Mouse (Mus musculus) thymus, postnatal 0 days (tissue): ENCODE results near the gene Loxl4. TPM values are rescaled to one million over a fixed set of nuclear protein-coding genes. Genes with fewer than 3 reads are reported as not detected.

Experiments used
- DNase-seq: peaks from one replicate; pipeline ENCODE4 v3.0.0-alpha.2; 2015; ENCODE audit warnings: low spot score
- polyA plus RNA-seq: library from polyadenylated mRNA; unstranded; fragments of >200 nt; fragmentation: Nextera tagmentation; extraction: Ambion mirVana; gene quantifications from 2 replicates; pipeline ENCODE4 v1.2.1, GENCODE M21; 2015

Loxl4 gene
- 0.43 and 0.68 TPM in 2 replicates for polyA plus RNA-seq

DNA sequence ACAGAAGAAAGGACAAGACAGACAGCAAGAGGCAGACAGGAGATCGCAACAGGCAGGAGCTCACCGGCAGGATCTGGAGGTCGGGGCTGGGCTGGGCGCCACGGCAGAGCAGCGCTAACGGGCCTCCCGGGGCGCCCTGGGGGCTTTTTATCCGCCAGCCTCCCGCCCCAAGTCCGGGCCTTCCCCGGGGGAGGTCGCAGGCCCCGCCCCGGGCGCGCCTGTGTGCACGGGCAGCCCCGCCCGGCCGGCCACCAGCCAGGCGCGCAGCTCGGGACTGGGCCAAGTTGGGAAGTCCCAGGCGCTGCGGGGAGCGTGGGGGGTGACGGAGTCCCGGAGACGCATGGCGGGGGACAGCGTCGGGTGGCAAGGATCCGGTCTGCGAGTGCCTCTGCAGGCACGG, at the start of gene Loxl4:
Gene Loxl4, minus strand, starts transcription at position 160 of the 400 bp plus-strand sequence.
- DNase-seq, result no peak

DNA sequence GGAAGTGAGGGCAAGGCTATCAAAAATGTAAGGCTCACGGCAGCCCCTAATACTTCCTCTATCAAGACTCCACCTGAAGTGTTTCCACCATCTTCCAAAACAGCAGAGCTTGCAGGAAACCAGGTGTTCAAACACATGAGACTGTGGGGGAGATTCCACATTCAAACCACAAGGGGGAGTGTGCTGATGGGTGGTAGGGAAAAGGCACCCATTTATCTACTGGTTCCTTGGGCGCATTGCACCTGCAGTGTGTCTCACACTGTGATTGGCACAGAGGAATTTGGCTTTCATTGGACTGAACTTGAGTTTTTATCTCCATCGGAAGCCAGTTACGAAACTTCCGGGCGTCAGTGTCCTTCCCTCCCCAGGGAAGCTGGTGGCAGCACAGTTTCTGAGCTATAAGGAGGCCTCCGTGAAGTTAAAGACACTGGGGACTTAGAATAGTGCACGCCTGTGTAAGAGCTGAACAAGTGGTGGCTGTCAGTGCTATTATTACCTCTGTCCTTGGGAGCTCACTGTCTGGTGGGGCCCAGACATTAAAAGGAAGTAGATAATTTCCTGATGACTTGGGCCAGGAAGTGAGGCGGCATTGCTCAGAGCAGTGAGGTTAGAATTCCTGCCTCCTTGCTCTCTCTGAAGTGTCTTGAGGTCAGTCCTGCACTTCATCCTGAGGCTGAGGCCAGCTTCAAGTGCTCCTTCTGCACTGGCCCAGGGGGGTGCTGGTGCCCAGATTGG, 49.0 kb upstream of the Loxl4 start:
- peak; percentile 2 for DNase-seq

DNA sequence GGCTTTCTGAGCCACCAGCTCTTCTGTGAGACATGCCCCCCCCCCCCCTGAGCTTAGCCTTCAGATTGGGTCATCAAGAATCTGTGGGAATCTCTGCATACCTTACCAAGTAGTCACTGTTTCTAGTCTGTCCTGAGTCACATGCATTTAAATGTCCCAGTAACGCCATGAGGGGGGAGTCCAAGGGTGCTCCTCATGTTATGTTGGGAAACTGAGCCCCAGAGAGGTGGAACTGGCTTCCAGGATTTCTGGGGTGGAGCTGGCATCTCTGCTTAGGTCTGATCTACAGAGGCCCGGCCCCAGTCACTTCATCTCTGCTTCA, 47.6 kb upstream of the Loxl4 start:
- DNase-seq, result no peak

DNA sequence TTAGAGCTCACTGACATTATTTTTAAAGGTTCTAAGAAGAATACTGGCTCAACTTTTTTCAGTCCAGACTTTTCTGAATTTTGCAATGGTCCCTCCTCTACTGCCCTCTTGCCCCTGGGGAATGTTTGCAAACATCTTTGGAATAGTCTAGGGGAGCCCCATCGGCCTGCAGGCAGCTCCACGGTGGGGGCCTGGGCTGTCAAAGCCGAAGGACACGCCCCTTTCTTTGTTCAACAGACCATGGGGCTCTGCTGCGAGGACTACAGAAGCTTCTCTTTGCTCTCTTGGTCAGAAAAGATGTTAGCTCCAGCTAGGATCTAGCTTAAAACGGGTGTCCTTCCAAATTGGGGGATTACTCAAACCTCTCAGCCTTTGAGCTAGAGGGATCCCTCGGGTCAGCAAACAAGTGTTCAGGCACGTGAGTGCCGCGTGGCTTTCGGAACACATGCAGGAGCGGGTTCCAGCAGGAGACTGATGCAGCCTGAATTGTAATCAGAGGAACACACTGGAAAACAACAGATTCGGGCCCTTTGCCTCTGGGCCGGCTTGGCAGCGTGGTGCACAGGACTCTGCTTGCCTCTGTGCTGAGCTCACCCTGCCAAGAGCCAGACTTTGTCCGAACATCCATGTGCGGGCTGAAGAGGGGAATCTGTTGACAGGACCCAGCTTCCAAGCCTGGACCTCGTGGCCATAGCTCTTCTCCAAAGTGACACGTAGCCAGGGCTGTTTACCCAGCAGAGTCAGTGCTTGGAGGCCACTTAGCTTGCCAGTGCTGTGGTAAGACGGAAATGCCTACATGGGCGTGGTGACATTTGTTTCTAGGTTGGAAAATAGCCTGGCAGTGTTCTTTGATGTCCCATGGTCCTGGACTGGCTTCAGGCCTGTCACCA, 47.0 kb upstream of the Loxl4 start:
- DNase-seq, result no peak

DNA sequence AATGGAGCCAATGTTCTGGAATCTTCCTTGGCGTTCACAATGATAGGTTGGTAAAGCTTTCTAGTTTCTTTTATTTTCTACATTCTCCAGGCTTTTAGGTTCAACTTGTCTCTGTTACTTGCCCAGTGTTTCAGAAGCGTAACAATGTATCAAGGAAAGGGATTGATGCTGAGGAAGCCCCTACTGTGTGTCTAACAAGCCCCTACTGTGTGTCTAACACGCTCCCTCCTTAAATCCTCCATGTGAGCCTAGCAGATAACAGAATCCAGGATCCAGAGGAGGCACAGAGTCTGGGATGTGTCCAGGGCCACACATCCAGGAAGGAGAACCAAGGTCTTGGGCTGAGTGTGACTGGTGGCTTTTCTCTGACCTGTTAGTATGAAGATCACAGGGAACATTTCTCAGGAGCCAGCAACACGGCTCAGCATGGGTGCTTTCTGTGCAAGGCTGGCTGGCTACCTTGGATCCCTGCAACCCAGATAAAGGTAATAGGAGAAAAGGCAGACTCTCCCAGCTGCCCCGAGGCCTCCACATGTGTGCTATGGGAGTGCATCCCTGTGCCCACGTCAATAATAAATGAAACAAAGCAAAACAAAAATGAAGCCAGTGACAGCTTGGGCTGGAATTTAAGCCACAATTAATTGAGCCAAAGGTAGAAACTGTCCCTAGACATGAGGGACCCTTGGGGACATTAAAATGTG, 46.0 kb upstream of the Loxl4 start:
- DNase-seq, result no peak

DNA sequence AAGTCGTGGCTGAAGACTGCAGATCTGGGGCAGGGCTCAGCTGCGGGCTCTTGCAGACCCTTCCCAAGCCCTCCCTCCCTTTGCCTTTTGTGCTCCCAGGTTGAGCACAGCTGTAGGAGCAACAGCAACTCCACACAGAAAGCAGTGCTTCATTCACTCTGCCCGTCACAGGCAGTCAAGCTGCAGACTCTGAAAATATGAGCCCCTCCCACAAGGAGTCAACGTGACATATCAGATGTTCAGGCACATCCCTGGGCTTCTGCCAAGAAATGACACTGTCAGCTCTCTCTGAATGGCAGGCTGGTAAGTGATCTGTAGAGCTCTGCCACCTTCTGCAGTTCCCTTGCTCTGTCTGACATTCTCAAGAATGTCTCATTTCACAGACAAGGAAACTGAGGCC, 45.2 kb upstream of the Loxl4 start:
- no peak for DNase-seq

DNA sequence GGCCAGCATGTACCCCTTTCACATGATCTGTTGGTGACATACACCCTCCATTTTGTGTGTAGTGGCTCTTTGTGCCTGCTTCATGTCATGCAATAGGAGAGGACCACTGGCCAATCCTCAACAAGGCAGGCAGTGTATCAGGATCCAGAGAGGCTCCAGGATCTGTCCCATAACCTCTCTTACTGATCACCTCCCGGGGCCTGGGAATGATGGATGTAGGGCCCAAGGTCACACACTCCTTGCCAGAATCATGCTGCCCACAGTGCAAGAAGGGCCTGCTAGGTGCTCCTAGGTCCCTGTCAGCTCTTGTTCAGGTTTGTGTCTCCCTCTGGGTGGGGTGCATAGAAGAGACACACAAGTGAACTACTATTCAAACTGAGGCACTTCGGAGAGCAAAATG, 44.7 kb upstream of the Loxl4 start:
- DNase-seq, result no peak

DNA sequence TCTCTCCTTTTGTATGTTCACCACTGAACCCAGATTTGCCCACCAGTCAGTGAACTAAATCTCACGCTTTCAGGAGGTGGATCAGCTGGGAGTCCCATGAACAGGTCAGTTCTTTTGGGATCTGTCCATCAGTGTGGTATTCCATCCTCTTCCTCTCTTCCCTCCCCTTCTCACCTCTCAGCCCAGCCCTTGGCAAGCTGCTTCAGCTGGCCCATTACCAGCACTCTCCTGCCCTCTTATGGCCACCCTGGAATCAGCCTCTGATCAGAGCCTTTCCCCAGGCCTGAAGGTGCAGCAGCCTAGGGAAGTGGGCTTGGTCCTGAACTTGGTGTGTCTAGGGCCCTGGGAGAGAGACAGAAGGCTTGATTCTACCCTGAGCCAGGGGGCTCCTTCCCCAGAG, 42.4 kb upstream of the Loxl4 start:
- peak; percentile 5 for DNase-seq

DNA sequence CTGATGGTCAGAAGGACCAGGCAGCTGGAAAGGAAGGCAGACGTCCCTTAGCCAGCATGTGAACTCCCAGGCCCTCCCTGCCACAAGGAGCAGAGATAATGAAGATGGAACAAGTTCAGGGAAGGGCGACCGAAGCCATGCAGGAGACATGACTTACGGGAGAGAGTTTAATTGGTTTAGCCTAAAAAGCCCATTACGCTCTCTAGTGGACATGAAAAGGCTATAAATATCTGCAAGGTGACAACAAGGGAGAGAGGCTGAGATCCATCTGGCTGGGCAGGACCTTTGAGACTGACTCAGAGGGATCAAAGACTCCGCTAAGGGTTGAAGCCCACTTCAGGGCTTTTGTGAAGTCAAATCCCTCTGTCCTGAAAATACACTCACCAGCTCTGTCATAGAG, 40.5 kb upstream of the Loxl4 start:
- no peak for DNase-seq

DNA sequence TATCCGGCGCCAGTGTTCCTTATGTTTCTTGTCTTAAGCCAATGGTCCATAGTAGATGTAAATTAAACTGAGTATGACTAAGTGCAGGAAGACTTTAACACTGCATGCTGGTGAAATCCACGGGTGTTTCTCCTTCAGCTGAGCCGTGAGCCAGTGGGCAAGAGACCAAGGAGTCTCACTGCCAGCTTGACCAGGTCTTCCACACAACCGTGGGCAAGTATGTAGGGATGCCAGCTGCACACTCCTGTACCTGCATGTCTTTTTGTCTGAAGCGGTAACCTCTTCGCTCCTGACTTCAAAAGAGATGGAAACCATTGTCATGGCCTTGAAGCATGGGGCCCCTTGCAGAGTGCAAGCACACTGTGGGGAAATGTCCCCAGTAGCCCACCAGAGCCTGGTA, 39.8 kb upstream of the Loxl4 start:
- DNase-seq, result no peak

DNA sequence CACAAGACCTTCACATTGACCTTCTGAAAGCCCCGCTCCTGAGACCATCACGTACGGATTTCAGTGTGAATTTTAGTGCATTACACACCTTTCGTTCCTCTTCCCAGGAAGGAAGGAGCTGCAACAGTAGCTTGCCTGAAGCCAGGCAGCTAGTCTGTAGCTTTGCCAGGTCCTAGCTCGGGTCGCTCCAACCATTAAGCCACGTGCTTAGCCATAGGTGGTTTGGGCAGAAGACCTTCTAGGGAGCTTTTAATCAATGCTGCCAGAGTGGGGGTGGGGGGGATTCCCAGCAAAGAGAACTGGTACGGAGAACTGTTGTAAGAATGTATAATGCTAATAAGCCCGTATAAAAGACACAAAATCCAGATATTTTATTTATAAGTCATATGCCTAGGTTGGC, 27.6 kb upstream of the Loxl4 start:
- DNase-seq, result no peak

DNA sequence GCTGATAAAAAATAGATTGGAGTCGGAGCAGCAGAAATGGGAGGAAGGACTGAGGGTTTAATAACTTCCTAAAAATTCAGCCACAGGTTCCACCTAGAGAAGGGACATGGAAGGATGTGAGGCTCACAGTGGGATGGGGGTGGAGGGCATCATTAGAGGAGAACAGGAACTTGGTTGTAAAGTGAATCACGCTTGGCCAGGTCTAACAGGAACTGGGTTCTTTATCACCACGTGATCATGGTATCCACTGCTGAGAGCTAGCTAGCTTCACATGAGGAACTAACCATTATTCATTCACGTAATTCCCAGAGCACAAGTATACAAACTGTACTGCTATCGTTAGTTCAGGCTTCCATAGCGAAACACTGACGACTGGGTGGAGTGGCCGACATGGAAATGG, 26.9 kb upstream of the Loxl4 start:
- no peak for DNase-seq

DNA sequence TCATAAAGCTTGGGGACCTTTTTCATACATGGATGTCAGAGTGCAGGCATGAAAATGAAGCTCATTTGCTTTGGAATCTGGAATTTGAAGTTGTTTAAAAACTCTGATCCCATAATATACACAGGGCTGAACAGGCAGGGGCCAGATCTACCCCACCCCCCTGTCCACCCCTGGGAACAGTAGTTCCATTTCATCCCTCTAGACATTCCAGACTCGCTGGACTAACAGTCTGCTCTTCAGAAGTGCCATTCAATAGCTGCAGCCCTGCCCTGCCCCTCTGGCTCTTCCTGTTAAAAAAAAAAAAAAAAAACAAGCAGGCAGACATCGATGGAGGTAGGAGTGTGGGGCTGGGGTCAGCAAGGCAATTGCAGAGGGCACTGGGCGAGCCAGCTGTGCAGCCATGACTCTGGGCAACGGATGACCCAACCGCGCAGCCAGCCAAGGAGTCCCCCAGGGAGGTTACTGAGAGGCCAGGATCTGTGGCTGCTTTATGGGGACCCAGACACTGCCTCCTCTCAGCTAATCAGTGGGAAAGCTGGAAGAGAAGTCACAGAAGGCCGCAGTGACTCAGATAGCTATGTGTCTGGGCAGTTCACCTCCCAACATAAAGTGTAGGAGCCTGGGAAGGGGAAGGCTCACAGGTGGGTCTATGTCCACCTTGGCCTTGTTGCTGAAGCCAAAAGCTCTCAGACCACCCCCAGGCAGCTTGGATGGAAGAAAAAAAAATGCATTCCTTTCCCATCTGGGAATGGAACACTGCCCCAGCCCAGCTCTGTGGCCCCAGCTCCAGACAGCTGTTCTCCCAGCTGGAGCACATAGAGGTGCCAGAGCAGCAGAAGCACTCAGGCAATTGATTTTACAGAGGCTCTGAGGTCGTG, 26.2 kb upstream of the Loxl4 start:
- DNase-seq, result no peak

DNA sequence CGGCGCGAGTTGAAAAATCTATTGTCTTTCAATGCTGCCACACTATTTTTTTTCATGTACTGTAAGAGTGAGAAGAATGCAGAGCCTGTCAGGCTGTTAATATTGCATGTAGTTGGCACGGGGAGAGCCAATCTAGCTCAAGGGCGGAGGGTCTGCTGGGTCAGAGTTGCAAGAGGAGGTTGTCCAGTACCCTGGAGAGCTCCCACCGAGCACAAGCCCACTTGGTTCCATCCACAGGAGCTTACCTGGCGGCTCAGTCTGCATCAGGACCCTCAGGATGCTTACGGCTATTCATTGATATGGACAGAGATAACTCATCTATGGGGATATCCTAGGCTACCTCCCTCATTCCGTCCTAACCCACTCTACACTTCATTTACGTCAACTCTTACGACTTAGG, 24.0 kb upstream of the Loxl4 start:
- no peak for DNase-seq

DNA sequence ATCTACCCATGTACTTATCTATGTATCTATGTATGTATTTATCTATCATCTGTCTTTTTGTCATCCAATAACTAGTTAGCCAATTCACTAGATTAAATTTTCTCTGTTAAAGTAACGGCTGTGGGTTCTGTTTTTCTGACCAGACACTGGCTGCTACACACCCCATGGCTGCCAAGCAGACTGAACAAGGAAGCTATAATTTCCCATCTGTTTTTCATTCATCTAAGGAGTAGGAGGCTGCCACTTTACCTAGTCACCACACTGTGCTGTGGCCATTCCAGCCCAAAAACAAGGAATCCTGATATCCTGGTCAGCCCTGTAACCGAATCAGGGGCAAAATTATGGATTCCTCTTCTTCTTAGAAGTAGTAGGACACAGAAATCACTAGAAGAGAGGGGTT, 21.0 kb upstream of the Loxl4 start:
- DNase-seq, result no peak

DNA sequence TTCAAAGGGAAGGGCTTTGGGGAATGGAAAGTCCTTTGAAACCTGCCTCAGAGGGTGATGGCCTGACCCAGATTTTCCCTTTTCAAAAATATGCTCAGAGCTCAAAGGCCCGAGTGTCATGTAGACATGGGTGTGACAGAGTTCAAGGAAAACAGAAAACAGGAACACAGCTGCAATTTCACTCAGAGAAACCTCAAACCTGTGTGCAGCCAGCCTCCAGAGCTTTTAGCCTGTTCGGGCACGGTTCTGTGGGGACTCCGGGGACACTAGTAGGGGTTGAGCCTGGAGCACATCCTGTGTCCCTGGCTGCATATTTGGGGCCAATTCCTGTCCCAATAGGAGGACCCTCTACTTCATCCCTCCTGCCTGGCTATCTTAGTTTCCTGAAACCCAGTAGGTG, 19.7 kb upstream of the Loxl4 start:
- DNase-seq, result no peak

DNA sequence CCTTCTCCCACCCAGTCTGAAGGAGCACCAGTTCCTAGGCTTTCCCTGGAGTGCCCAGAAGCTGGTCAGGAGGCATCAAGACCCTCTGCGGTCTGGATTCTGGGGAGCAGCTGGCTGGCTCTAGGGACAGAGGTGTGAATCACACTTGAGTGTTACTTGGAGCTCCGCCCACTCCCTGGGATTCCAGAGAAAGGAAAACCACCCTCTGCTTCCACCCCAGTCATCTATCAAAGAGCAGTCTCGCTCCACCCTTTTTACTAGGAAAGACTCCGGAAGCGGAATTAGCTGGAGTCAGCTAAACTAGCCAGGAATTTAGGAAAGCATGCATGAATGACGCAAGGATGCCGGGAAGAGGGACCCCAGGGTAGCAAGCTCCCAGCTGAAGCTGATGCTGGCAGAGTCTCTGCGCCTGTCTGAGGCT, 18.9 kb upstream of the Loxl4 start:
- DNase-seq, result no peak

DNA sequence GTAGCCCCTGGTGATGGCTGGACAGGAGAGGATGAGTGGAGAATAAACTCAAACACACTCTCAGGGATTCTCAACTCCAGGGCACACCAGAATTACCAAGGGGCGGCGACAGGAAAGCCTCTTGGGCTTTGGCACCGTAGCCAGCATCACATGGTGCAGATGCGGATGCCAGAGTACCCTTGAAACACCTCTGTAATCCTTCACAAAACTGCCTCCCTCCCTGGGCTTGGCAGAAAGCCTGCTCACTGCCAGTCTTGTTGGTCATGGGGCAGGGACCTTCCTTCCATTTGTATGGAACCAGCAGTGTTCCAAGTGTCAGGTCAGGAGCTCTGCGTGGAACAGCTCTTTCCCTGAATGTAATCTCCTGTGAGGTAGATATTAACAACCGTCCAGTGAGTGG, 15.5 kb upstream of the Loxl4 start:
- DNase-seq, result no peak

DNA sequence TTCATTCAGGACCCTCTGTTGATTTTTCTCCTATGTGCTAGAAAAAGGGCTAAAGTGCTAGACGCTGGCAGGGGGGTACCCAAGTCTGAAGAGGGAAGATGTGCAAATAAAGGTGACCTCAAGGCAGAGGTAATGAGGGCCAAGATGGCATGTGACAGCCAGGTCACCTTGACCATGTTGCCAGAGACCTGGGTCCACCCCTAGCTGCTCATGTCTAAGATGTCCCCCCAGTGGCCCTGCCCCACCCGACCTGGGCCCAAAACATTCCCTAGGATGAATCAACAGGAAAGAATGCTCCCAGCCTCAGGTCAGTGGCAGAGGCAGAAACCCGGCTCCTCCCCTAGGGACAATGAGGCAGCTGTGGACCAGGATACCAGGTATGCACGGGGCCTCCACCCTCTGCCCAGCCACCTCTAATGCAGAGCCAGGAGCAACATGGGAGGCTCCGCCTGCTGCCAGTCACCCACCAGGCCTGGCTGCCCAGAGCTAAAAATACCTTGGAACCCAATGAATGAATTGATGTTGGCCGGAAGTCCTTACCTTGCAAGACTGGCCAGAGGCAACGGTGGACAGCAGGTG, 1.1 kb upstream of the Loxl4 start:
- no peak for DNase-seq

DNA sequence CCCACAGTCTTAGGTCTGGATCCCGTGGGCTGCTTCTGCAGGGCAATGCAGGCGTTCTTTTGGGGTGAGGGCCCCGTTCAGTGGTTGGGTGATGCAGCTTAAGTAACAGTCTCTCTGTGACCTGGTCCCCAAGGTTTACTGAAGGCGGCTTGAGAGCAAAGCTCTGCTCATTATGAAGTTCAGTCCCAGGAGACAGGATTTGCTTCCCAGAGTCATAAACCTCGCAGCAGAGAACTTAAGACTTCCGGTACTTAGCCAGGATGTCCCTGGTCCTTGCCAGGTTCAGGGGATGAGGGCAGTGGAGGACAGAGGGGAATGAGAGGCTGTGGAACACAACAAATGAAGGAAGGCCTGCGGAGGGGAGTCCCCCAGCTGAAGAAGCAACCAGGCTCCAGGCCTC, 503 bp upstream of the Loxl4 start:
- DNase-seq, result no peak

DNA sequence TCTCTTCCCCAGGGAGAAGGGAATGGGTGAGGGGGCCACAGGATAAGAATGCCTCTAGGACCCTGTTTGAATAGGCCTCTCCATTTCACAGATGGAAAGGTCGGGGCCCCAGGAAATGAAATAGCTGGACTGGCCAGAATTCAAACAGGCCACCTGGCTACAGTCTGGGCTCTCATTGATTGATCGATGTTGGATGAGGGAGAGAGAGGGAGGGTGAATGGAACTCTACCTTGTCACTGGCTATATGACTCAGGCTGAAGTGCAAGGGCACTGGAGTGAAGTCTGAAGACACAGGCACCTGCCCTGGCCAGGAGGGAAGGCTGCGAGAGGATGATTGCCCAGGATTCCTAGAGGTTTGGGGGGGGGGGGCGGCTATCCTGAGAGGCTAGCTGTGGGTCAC, 867 bp downstream of the Loxl4 start:
- DNase-seq, result no peak
